Mouse (Mus musculus) erythroblast, adult 5-6 weeks (primary cell): ENCODE measurements around the gene Gm4869. TPM values are rescaled to one million over a fixed set of nuclear protein-coding genes. Genes with fewer than 3 reads are reported as not detected.
"Not testable (repeated sequence)": the region's sequence is repeated elsewhere in the genome, so short reads cannot be mapped to it uniquely, and the experiment has no call there.

Experiments used
- ATAC-seq: replicated peaks from 2 replicates; pipeline ENCODE4 v1.8.0; 2016; ENCODE audit warnings: moderate number of reproducible peaks, mild to moderate bottlenecking, moderate TSS enrichment, inconsistent platforms; ENCODE audit not compliant: poor library complexity, low FRiP score, severe bottlenecking
- total RNA-seq, 2 experiments: library from RNA; stranded (forward) in 1 of 2; stranded (reverse) in 1 of 2; fragments of 150-400 nt in 1 of 2; fragments of 200-764, 138-1000 nt in 1 of 2; gene quantifications; 2 replicates each; pipeline versions ENCODE4 v1.2.3 to v1.2.4; 2015 to 2017; ENCODE audit warnings: low replicate concordance in 2 of 2

Gm4869 gene
- total RNA-seq, 2 experiments from 2014 or later, result not detected

DNA sequence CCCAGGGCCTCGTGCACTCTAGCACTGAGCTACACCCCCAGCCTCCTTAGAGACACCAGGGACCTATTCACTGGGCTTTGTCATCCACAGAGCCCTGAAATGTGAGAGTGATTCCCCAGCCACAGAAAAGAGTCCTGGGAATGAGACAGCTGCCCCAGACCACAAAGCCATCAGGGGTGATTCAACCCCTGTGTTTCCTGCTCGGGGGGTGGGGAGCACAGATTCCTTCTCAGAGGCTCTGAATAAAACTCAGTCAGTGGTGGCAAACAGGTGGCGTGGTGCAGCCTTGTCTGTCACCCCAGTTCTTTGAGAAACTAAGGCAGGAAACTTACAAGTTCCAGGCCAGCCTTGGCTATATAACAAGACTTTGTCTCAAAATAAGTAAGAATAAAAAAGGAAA is 16.0 kb downstream of the Gm4869 start:
- ATAC-seq, result no peak

- not testable (repeated sequence) for ATAC-seq
Observed at GRCm38 (mm10) chr5:140463151-140463550, 17.7 kb downstream of the Gm4869 start.

DNA sequence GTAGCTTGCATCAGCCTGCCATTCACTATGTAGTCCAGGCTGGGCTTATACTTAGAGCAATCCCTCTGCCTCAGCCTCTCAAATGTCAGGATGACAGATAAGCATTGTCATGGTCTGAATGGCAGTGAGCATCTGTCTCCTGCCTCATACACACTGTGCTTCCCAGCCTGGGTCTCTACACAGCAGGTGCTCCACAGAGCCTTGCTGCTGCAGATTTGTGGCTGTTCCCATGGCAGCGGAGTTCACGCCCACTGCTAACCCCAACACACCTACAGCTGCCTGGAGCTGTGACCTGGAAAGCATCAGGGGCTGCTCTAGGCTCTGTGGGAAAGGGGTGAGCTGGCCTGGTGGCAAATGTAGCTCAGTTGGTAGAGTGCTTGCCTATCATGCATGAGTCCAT is 19.5 kb downstream of the Gm4869 start:
- ATAC-seq, result no peak

DNA sequence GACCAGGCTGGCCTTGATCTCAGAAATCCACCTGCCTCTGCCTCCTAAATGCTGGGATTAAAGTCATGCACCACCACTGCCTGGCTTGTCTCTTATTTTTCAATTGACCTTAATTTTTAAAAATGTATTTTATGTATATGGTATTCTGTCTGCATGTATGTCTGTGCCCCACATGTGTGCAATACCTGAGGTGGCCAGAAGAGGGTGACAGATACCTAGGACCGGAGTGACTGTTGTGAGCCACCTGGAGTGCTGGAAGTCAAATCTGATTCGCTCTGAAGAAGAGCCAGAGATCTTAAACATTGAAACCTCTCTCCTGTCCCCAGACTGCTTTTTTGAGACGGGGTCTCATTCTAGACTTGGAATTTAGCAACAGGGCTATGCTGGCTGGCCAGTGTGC is 26.9 kb downstream of the Gm4869 start:
- ATAC-seq, result 0 out of 2 replicates have a peak, but pooled peaks have one; percentile 50

- no peak for ATAC-seq
Observed at GRCm38 (mm10) chr5:140481458-140481857, 36.0 kb downstream of the Gm4869 start.

GRCm38 (mm10) chr5:140491142-140491541 is 45.7 kb downstream of the Gm4869 start:
- ATAC-seq, result no peak

DNA sequence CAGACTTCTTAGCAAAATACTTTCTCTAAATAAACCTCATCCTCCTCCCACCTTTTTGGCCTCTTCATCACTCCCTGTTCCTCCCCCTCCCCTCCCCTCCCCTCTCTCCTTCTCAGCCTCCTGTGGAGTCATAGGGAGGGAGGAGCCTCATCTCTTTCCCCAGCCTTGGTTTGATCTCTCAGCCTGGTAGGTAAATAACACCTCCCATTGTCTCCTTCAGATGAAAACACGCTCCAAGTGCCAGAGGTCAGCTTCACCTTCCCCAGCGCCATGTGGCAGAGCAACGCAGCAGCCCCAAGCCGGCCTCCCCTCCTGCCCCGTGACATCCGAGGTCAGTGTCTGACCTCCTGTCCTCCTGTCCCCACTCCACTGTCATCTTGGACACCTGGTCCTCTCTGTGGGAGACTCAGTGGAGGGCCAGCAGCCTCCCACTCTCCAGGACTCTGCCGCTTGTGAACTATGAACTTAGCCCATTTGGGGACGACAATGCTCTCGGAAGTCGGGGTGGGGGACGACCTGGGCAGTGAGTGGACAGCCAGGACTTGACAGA is 47.3 kb downstream of the Gm4869 start:
- no peak for ATAC-seq

GRCm38 (mm10) chr5:140498176-140498575 is 52.7 kb downstream of the Gm4869 start:
- ATAC-seq, result no peak

- ATAC-seq, result no peak
Observed at GRCm38 (mm10) chr5:140500736-140501135, 55.3 kb downstream of the Gm4869 start.

GRCm38 (mm10) chr5:140501982-140502836 is 56.8 kb downstream of the Gm4869 start:
- no peak for ATAC-seq

DNA sequence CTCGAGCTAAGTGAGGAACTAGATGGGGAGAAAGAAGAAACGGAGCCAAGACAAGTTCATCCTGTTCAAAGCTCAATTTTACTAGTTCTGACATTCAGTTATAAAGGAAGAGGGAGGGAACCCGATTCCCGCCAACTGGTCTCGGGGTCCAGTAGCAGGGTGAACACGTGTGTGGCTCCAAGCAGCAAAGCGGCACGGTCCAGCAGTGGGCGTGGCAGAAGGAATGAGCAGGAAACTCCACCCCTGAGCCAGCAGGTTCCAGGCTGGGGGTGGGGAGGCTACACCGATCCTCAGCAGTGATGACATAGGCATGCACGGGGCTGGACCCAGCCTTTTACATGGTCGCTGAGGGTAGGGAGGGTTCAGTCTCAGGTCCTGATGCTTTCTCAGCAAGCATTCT is 57.5 kb downstream of the Gm4869 start:
- not testable (repeated sequence) for ATAC-seq

GRCm38 (mm10) chr5:140505208-140505780 is 59.8 kb downstream of the Gm4869 start, which contains the start of gene Chst12:
Gene Chst12 (plus strand): TSS chr5:140505550.
- peak; percentile 89 for ATAC-seq

DNA sequence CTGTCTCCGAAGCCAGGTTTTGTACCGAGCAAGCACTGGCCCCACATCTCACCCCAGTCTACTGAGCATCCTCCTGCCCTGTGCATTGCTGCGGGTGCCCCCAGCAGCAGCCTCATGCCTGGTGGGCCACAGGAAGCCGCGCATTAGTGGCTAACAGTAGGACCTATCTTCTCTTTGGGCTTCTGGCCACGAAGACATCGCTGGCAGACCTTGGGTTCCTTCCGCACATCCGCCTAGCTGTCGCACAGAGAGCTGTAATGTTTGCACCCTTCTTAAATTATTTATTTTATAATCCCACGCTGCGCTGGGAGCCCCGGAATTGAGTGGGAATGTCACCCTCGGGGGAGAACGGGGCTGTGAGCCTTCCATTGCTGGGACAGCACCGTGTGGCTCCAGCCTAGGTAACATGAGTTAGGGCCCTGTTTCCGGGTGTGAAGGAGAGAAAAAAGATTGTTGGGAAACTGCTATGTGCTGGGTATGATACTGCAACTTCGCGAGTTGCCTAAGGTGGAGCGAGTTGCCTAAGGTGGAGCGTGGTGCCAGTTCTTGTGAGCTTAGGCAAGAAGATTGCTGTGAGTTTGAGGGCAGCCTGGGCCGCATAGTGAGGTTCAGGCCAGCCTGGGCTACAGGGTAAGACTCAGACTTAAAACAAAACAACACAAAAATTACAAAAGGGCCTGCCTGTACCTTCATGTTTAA is 60.8 kb downstream of the Gm4869 start:
- ATAC-seq, result no peak; the same call in 1 of the 2 replicates

GRCm38 (mm10) chr5:140507466-140508208 is 62.2 kb downstream of the Gm4869 start:
- ATAC-seq, result no peak

DNA sequence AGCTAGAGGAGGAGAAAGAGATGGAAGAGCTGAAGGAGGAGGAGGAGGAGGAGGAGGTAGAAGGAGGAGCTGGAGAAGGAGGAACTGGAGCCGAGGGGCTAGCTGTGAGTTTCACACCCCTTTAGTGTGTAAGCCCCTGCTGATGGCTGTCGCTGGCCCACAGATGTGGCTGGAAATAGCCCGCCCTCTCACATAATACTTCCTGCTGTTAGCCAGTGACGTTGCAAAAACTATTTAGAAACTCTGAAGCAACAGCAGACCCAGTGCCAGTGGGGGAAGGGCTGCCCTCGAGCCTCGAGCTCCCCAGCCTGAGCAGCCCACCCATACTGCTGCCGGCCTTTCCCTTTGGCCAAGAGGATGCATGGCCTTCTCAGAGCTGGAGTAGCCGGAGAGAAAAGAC is 63.2 kb downstream of the Gm4869 start:
- ATAC-seq, result no peak

- no peak for ATAC-seq
Observed at GRCm38 (mm10) chr5:140509204-140509603, 63.8 kb downstream of the Gm4869 start.

GRCm38 (mm10) chr5:140510012-140511000 is 64.9 kb downstream of the Gm4869 start:
- ATAC-seq, result no peak

DNA sequence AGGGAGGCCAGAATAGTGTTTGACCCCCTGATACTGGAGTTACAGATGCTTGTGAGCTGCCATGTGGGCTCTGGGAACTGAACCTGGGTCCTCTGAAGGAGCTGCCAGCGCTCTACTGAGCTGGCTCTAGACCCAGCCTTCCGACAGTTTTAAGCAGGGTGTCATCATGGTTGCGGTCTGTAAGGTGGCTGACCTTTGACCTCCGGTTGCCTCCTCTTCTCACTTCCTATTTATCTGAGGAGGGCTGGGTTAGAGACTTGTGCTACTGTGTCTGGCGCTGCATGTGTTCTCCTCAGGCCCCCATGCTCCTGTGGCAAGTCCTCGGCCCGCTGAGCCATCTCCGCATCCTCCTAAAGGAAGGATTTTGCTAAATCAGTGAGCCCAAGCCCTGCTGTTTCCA is 68.5 kb downstream of the Gm4869 start:
- ATAC-seq, result no peak
